ENCODE assay signal across 8 mouse cellular contexts in genomic region chr10:31606981-31607867, GRCm38 (mm10). TPM values are rescaled to one million over a fixed set of nuclear protein-coding genes. Genes with fewer than 3 reads are reported as not detected.
DNase-seq lines count a peak whose midpoint lies in the region; ATAC-seq and TF ChIP-seq lines count a peak whose summit lies in the region.

No protein-coding gene starts in this region.

- no peak for ATAC-seq in embryonic facial prominence, embryonic 12.5 days (ENCODE audit: insufficient number of reproducible peaks, insufficient read depth, low FRiP score, low TSS enrichment)
- no peak for ATAC-seq in liver, embryonic 14.5 days (ENCODE audit: insufficient read depth)
- ATAC-seq in neural tube, embryonic 12.5 days (ENCODE audit: low FRiP score, low read depth), result no peak
- ATAC-seq in CD4-positive, CD25-positive, alpha-beta regulatory T cell, adult 4 months, result no peak

- TF ChIP-seq EP300 in liver, embryonic 14.5 days (IDR thresholded peaks at IDR 0.05; ENCODE audit: low read depth), result no peak

- TF ChIP-seq CTCF in kidney, adult 2 months (conservative IDR thresholded peaks at IDR 0.05; ENCODE audit: insufficient read depth, insufficient read length, low read depth, low read length), result no peak
- TF ChIP-seq CTCF in liver, embryonic 14.5 days (IDR thresholded peaks at IDR 0.05; ENCODE audit: low read depth), result no peak

- H3K36me3 ChIP-seq in kidney, adult 2 months (ENCODE audit: control insufficient read depth, insufficient read depth, low read length), result no peaks in the 10 kb centered on the region
- no peaks in the 10 kb centered on the region for H3K36me3 ChIP-seq in embryonic facial prominence, embryonic 12.5 days
- no peaks in the 10 kb centered on the region for H3K36me3 ChIP-seq in hindbrain, embryonic 10.5 days
- H3K36me3 ChIP-seq in liver, embryonic 14.5 days (replicated peaks; ENCODE audit: control insufficient read depth, insufficient read depth, low read depth), result no peaks in the 10 kb centered on the region
- no peaks in the 10 kb centered on the region for H3K36me3 ChIP-seq in neural tube, embryonic 12.5 days

- H3K27ac ChIP-seq in kidney, adult 2 months (ENCODE audit: insufficient read depth, low read depth, low read length), result no peak overlapping the region
- H3K27ac ChIP-seq in embryonic facial prominence, embryonic 12.5 days, result no peak overlapping the region
- H3K27ac ChIP-seq in hindbrain, embryonic 10.5 days, result peak overlapping the region; percentile 6; the same call in 1 of the 2 replicates
- H3K27ac ChIP-seq in liver, embryonic 14.5 days, result no peak overlapping the region
- no peak overlapping the region for H3K27ac ChIP-seq in neural tube, embryonic 12.5 days

- peak; percentile 54 for DNase-seq in kidney, adult 2 months
- DNase-seq in kidney, postnatal 10 days, result no peak
- peak; percentile 13 for DNase-seq in hindbrain, embryonic 10.5 days (ENCODE audit: low spot score)
- no peak for DNase-seq in liver, embryonic 14.5 days (ENCODE audit: low read depth in 3 of 3, low spot score in 3 of 3)
- DNase-seq in urinary bladder, adult 2 months (ENCODE audit: low spot score), result no peak

- peaks cover 10% of the 10 kb centered on the region for H3K4me1 ChIP-seq in kidney, adult 2 months (ENCODE audit: control insufficient read depth, insufficient read depth, low read length)
- peaks cover 8% of the 10 kb centered on the region for H3K4me1 ChIP-seq in embryonic facial prominence, embryonic 12.5 days
- peaks cover 35% of the 10 kb centered on the region for H3K4me1 ChIP-seq in hindbrain, embryonic 10.5 days (replicated peaks)
- no peaks in the 10 kb centered on the region; a peak in 1 of 4 replicates for H3K4me1 ChIP-seq in liver, embryonic 14.5 days (replicated peaks; ENCODE audit: control insufficient read depth in 2 of 2, insufficient read depth in 2 of 2, low read length in 1 of 2)
- peaks cover 27% of the 10 kb centered on the region; the same call in 1 of the 2 replicates for H3K4me1 ChIP-seq in neural tube, embryonic 12.5 days

- no peaks in the 10 kb centered on the region for H3K9me3 ChIP-seq in embryonic facial prominence, embryonic 12.5 days
- H3K9me3 ChIP-seq in hindbrain, embryonic 10.5 days, result no peaks in the 10 kb centered on the region
- no peaks in the 10 kb centered on the region for H3K9me3 ChIP-seq in liver, embryonic 14.5 days (ENCODE audit: control insufficient read depth, low read length)
- no peaks in the 10 kb centered on the region for H3K9me3 ChIP-seq in neural tube, embryonic 12.5 days

- peak overlapping the region; percentile 70 for H3K4me2 ChIP-seq in embryonic facial prominence, embryonic 12.5 days (replicated peaks)
- peak overlapping the region; percentile 51 for H3K4me2 ChIP-seq in liver, embryonic 14.5 days (ENCODE audit: low read depth)
- H3K4me2 ChIP-seq in neural tube, embryonic 12.5 days (replicated peaks), result peak overlapping the region; percentile 81

- H3K27me3 ChIP-seq in kidney, adult 2 months (replicated peaks; ENCODE audit: control insufficient read depth, insufficient read depth, low read length), result no peaks in the 10 kb centered on the region
- no peaks in the 10 kb centered on the region for H3K27me3 ChIP-seq in embryonic facial prominence, embryonic 12.5 days
- H3K27me3 ChIP-seq in hindbrain, embryonic 10.5 days (ENCODE audit: insufficient read depth, poor library complexity, severe bottlenecking), result peaks cover 6% of the 10 kb centered on the region; the same call in 1 of the 2 replicates
- peaks cover 20% of the 10 kb centered on the region for H3K27me3 ChIP-seq in liver, embryonic 14.5 days (ENCODE audit: control insufficient read depth, insufficient read depth, low read length)
- no peaks in the 10 kb centered on the region for H3K27me3 ChIP-seq in neural tube, embryonic 12.5 days (replicated peaks)

- 27% methylated on average over 11 of the region's 11 CpGs for WGBS in kidney, adult 2 months
- WGBS in embryonic facial prominence, embryonic 12.5 days, result 14% methylated on average over 11 of the region's 11 CpGs
- WGBS in hindbrain, embryonic 10.5 days, result 35% methylated on average over 11 of the region's 11 CpGs
- WGBS in liver, embryonic 14.5 days (ENCODE audit: insufficient replicate concordance), result 24% methylated on average over 11 of the region's 11 CpGs
- WGBS in neural tube, embryonic 12.5 days, result 22% methylated on average over 11 of the region's 11 CpGs

- H3K9ac ChIP-seq in embryonic facial prominence, embryonic 12.5 days, result peak overlapping the region; percentile 98
- no peak overlapping the region for H3K9ac ChIP-seq in liver, embryonic 14.5 days (replicated peaks)
- H3K9ac ChIP-seq in neural tube, embryonic 12.5 days, result peak overlapping the region; percentile 38; the same call in 1 of the 2 replicates

- peak overlapping the region; percentile 86 for H3K4me3 ChIP-seq in kidney, adult 2 months (ENCODE audit: insufficient read depth, low read depth, low read length)
- H3K4me3 ChIP-seq in embryonic facial prominence, embryonic 12.5 days, result peak overlapping the region; percentile 72
- H3K4me3 ChIP-seq in hindbrain, embryonic 10.5 days, result peak overlapping the region; percentile 86
- peak overlapping the region in 1 of 2 experiments; percentile 21; a peak in 2 of 4 replicates for H3K4me3 ChIP-seq in liver, embryonic 14.5 days (ENCODE audit: insufficient read depth in 1 of 2, low read depth in 2 of 2, low read length in 2 of 2)
- peak overlapping the region; percentile 89; the same call in 1 of the 2 replicates for H3K4me3 ChIP-seq in neural tube, embryonic 12.5 days

- no peak for TF ChIP-seq POLR2A in kidney, adult 2 months (IDR thresholded peaks at IDR 0.05; ENCODE audit: low read depth, low read length)

RNA-seq across cellular contexts. Expression of gene Rnf217, which starts 1.8 kb away (rescaled TPM):
- 1.1 TPM in 2 replicates for polyA plus RNA-seq in kidney, adult 2 months (2012; rRNA removed)
- 2.2 and 2.3 TPM in 2 replicates for polyA plus RNA-seq in embryonic facial prominence, embryonic 12.5 days (2016; fragmentation: Nextera tagmentation; extraction: Ambion mirVana)
- polyA plus RNA-seq in hindbrain, embryonic 10.5 days (2016; fragmentation: Nextera tagmentation; extraction: Ambion mirVana), result 0.95 and 1.0 TPM in 2 replicates
- 0.16 and 0.20 TPM in 2 replicates for polyA plus RNA-seq in liver, embryonic 14.5 days (2012; rRNA removed)
- polyA plus RNA-seq in liver, embryonic 14.5 days (2014; fragmentation: Nextera tagmentation; extraction: Ambion mirVana), result 0.18 and 0.28 TPM in 2 replicates
- polyA plus RNA-seq in neural tube, embryonic 12.5 days (2016; fragmentation: Nextera tagmentation; extraction: Ambion mirVana), result 1.7 and 2.1 TPM in 2 replicates
- 3.4 and 3.6 TPM in 2 replicates for polyA plus RNA-seq in urinary bladder, adult 2 months (2012; rRNA removed)
- polyA plus RNA-seq in CD4-positive, CD25-positive, alpha-beta regulatory T cell, adult 4 months (2017; shearing (Covaris generic)), result under 1 TPM in 1 of 2 experiments, not detected in 1; 0.03 TPM

Comparison
In these comparisons a context has a peak if more than half of its experiments do, and no peak if none do; other contexts are left out.
1. DNase-seq: peak in kidney, adult 2 months (single experiment) and hindbrain, embryonic 10.5 days (single experiment); none in kidney, postnatal 10 days (single experiment), liver, embryonic 14.5 days (0 of 3) and urinary bladder, adult 2 months (single experiment).
2. Peak in every context shown above with its lines, with median percentiles within 50 percentile points of each other: H3K4me2 ChIP-seq.